Mouse (Mus musculus): ENCODE data around the gene Fbf1.

- TF ChIP-seq CTCF (conservative IDR thresholded peaks at IDR 0.05; ENCODE audit: insufficient read depth, insufficient read length, low read depth, low read length) (no peak), POLR2A (IDR thresholded peaks at IDR 0.05; ENCODE audit: low read depth, low read length) (no peak)
Measured at GRCm38 (mm10) chr11:116146294-116146985, 21.5 kb downstream of the Fbf1 start.

Measured in kidney, adult 2 months (tissue).